Mouse (Mus musculus): ENCODE data around the gene Rnase4. TPM values are rescaled to one million over a fixed set of nuclear protein-coding genes. Genes with fewer than 3 reads are reported as not detected.

Rnase4 gene
- polyA plus RNA-seq, 1 experiment from 2014 or later: 443 TPM

DNA sequence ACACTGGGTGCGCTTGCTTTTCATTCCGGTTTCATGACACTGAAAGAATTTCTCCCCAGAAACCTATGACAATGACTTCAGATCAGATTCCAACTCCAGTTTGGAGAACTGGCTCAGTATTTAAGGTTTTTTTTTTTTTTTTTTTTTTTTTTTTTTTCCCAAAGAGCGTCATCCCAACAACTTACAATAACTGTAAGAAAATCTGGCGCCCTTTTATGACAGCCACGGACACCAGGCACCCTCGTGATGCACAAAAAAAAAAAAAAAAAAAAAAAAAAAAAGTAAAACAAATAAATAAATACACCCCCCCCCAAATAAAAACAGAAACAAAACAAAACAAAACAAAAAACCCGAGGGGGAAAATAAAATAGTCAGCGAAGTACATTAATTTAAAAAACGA is 3.1 kb upstream of the Rnase4 start:
- no peaks in the 10 kb centered on the region for H3K4me1 ChIP-seq (ENCODE audit: insufficient read depth, low read depth, low read length)
- H3K4me2 ChIP-seq (replicated peaks; ENCODE audit: low read depth, low read length): peak overlapping the region; percentile 77
- ATAC-seq: no peak
- WGBS: 13% methylated on average over 9 of the region's 9 CpGs
- H3K4me3 ChIP-seq (ENCODE audit: low read depth, low read length): peak overlapping the region; percentile 57
- TF ChIP-seq CTCF (IDR thresholded peaks at IDR 0.05): no peak
- TF ChIP-seq EP300 (IDR thresholded peaks at IDR 0.05): no peak
- H3K27me3 ChIP-seq (replicated peaks; ENCODE audit: insufficient read depth, low read length): no peaks in the 10 kb centered on the region
- H3K27ac ChIP-seq (ENCODE audit: low read length): no peak overlapping the region
- DNase-seq (ENCODE audit: low spot score): no peak
- H3K9me3 ChIP-seq (ENCODE audit: low read length): no peaks in the 10 kb centered on the region
- no peak overlapping the region for H3K9ac ChIP-seq (replicated peaks; ENCODE audit: low read depth)
- H3K36me3 ChIP-seq (ENCODE audit: insufficient read depth, low read length): no peaks in the 10 kb centered on the region

GRCm38 (mm10) chr14:51088166-51088969 is 2.5 kb upstream of the Rnase4 start:
- WGBS: under 1% methylated on average over 23 of the region's 23 CpGs
- 0 out of 2 replicates have a peak, but pooled peaks have one; percentile 3 for ATAC-seq
- peak overlapping the region; percentile 81 for H3K27ac ChIP-seq (ENCODE audit: low read length)

GRCm38 (mm10) chr14:51088970-51089673 is 1.8 kb upstream of the Rnase4 start:
- Histone ChIP-seq H3K4me1 (ENCODE audit: insufficient read depth, low read depth, low read length) (no peaks in the 10 kb centered on the region), H3K9me3 (ENCODE audit: low read length) (no peaks in the 10 kb centered on the region), H3K9ac (replicated peaks; ENCODE audit: low read depth) (peak overlapping the region; percentile 35), H3K36me3 (ENCODE audit: insufficient read depth, low read length) (no peaks in the 10 kb centered on the region), H3K4me3 (ENCODE audit: low read depth, low read length) (peak overlapping the region; percentile 57), H3K4me2 (replicated peaks; ENCODE audit: low read depth, low read length) (peak overlapping the region; percentile 77), H3K27ac (ENCODE audit: low read length) (peak overlapping the region; percentile 81), H3K27me3 (replicated peaks; ENCODE audit: insufficient read depth, low read length) (no peaks in the 10 kb centered on the region)
- TF ChIP-seq EP300 (IDR thresholded peaks at IDR 0.05): no peak; the same call in 1 of the 2 replicates
- peak; percentile 18; the same call in 1 of the 2 replicates for TF ChIP-seq CTCF (IDR thresholded peaks at IDR 0.05)
- DNase-seq (ENCODE audit: low spot score) (peak; percentile 95), ATAC-seq (peak; percentile 79)
- under 1% methylated on average over 34 of the region's 34 CpGs for WGBS

More at GRCm38 (mm10) chr14:51088166-51088969, 2.5 kb upstream of the Rnase4 start:
- H3K27me3 ChIP-seq (replicated peaks; ENCODE audit: insufficient read depth, low read length): no peaks in the 10 kb centered on the region
- peak overlapping the region; percentile 35; the same call in 1 of the 2 replicates for H3K9ac ChIP-seq (replicated peaks; ENCODE audit: low read depth)
- peak overlapping the region; percentile 57 for H3K4me3 ChIP-seq (ENCODE audit: low read depth, low read length)
- H3K4me2 ChIP-seq (replicated peaks; ENCODE audit: low read depth, low read length): peak overlapping the region; percentile 77
- TF ChIP-seq EP300 (IDR thresholded peaks at IDR 0.05) (no peak; the same call in 1 of the 2 replicates), CTCF (IDR thresholded peaks at IDR 0.05) (no peak)
- peak; percentile 62 for DNase-seq (ENCODE audit: low spot score)
- H3K36me3 ChIP-seq (ENCODE audit: insufficient read depth, low read length): no peaks in the 10 kb centered on the region
- no peaks in the 10 kb centered on the region for H3K4me1 ChIP-seq (ENCODE audit: insufficient read depth, low read depth, low read length)
- H3K9me3 ChIP-seq (ENCODE audit: low read length): no peaks in the 10 kb centered on the region

DNA sequence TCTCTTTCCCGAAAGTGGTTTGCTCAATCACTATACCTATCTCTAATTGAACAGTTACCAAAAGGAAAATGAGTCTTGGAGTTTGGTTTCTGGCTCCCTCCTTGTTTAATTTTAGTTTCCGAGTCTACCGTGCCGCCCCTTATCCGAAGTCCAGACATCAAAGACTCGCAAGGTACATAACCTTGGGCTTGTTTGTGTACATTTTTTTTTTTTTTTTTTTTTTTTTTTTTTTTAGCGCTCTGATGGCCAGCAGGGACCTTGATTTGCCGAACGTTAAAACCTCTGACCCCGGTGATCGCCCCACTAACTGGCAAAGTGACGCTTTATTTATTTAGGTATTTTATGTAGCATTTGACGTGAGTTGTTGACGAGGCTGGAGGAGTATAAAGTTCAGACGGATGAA is 1.2 kb upstream of the Rnase4 start:
- DNase-seq (ENCODE audit: low spot score): no peak

DNA sequence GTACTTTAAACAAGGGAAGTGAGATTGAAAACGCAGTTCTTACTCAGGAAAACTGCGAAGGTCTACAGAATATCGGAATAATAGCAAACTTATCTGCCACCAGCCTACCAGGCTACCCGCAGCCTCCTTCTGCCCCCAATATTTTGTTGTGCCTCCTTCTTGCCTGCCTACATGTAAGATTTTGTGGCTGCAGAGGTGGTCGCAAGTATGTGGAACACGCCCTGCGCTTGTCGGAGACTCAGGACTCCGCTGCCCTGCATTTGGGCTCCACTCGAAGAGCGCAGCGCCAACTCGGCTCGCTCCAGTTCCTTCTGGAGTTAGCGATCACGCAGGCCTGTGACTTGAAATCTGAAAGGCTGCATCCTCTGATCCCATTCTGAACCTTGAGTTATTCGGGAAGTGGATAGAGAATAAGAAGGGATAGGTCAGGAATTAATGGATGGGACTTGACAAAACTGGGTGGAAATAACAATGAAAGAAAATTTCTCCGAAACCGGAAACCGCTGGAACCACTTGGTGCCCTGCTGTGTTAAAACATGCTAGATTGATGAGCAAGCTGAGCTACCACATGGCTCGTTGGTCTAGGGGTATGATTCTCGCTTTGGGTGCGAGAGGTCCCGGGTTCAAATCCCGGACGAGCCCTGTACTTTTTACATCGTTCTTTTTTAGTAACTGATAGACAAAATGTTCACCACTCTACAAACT is 648 bp upstream of the Rnase4 start:
- H3K36me3 ChIP-seq (ENCODE audit: insufficient read depth, low read length): no peaks in the 10 kb centered on the region
- peak overlapping the region; percentile 77 for H3K4me2 ChIP-seq (replicated peaks; ENCODE audit: low read depth, low read length)
- no peaks in the 10 kb centered on the region for H3K9me3 ChIP-seq (ENCODE audit: low read length)
- DNase-seq (ENCODE audit: low spot score) (peak; percentile 87), ATAC-seq (peak; percentile 57)
- under 1% methylated on average over 27 of the region's 27 CpGs for WGBS
- peak overlapping the region; percentile 81 for H3K27ac ChIP-seq (ENCODE audit: low read length)
- peak overlapping the region; percentile 57 for H3K4me3 ChIP-seq (ENCODE audit: low read depth, low read length)
- no peaks in the 10 kb centered on the region for H3K27me3 ChIP-seq (replicated peaks; ENCODE audit: insufficient read depth, low read length)
- H3K9ac ChIP-seq (replicated peaks; ENCODE audit: low read depth): peak overlapping the region; percentile 41
- TF ChIP-seq CTCF (IDR thresholded peaks at IDR 0.05): no peak
- 0 out of 2 replicates have a peak, but pooled peaks have one; percentile 10 for TF ChIP-seq EP300 (IDR thresholded peaks at IDR 0.05)
- H3K4me1 ChIP-seq (ENCODE audit: insufficient read depth, low read depth, low read length): no peaks in the 10 kb centered on the region

More for the DNA sequence above, 1.2 kb upstream of the Rnase4 start:
- Histone ChIP-seq H3K9me3 (ENCODE audit: low read length) (no peaks in the 10 kb centered on the region), H3K27ac (ENCODE audit: low read length) (peak overlapping the region; percentile 81), H3K4me2 (replicated peaks; ENCODE audit: low read depth, low read length) (peak overlapping the region; percentile 77), H3K36me3 (ENCODE audit: insufficient read depth, low read length) (no peaks in the 10 kb centered on the region), H3K4me3 (ENCODE audit: low read depth, low read length) (peak overlapping the region; percentile 57), H3K4me1 (ENCODE audit: insufficient read depth, low read depth, low read length) (no peaks in the 10 kb centered on the region), H3K27me3 (replicated peaks; ENCODE audit: insufficient read depth, low read length) (no peaks in the 10 kb centered on the region), H3K9ac (replicated peaks; ENCODE audit: low read depth) (peak overlapping the region; percentile 41)
- WGBS: under 1% methylated on average over 15 of the region's 15 CpGs
- ATAC-seq: peak; percentile 6; the same call in 1 of the 2 replicates
- TF ChIP-seq EP300 (IDR thresholded peaks at IDR 0.05) (peak; percentile 49; the same call in 1 of the 2 replicates), CTCF (IDR thresholded peaks at IDR 0.05) (no peak)
